7 mouse cellular contexts compared by ENCODE assay signal in genomic region chr5:123907631-123907977, GRCm38 (mm10). TPM values are rescaled to one million over a fixed set of nuclear protein-coding genes. Genes with fewer than 3 reads are reported as not detected.
DNase-seq lines count a peak whose midpoint lies in the region; ATAC-seq and TF ChIP-seq lines count a peak whose summit lies in the region.

No protein-coding gene starts in this region.

- TF ChIP-seq EP300 in liver, embryonic 14.5 days (IDR thresholded peaks at IDR 0.05; ENCODE audit: low read depth) = no peak
- TF ChIP-seq EP300 in stomach, postnatal 0 days (optimal IDR thresholded peaks at IDR 0.05) = no peak

- no peak for TF ChIP-seq POLR2A in spleen, adult 2 months (IDR thresholded peaks at IDR 0.05; ENCODE audit: low read depth, low read length)

- no peak for TF ChIP-seq CTCF in spleen, adult 2 months (IDR thresholded peaks at IDR 0.05; ENCODE audit: extremely low read depth, insufficient read depth, insufficient read length, insufficient replicate concordance)
- TF ChIP-seq CTCF in liver, embryonic 14.5 days (IDR thresholded peaks at IDR 0.05; ENCODE audit: low read depth) = no peak
- TF ChIP-seq CTCF in stomach, postnatal 0 days (IDR thresholded peaks at IDR 0.05; ENCODE audit: low read depth) = no peak

- no peaks in the 10 kb centered on the region for H3K27me3 ChIP-seq in spleen, adult 2 months (ENCODE audit: control insufficient read depth, insufficient read depth, low read length)
- H3K27me3 ChIP-seq in forebrain, embryonic 12.5 days = no peaks in the 10 kb centered on the region
- H3K27me3 ChIP-seq in liver, embryonic 14.5 days (ENCODE audit: control insufficient read depth, insufficient read depth, low read length) = no peaks in the 10 kb centered on the region
- H3K27me3 ChIP-seq in stomach, postnatal 0 days (ENCODE audit: control insufficient read depth, insufficient read depth, low read length) = no peaks in the 10 kb centered on the region

- H3K4me1 ChIP-seq in spleen, adult 2 months (ENCODE audit: control insufficient read depth, insufficient read depth, insufficient read length) = peaks cover 3% of the 10 kb centered on the region; the same call in 1 of the 2 replicates
- H3K4me1 ChIP-seq in forebrain, embryonic 12.5 days = peaks cover 16% of the 10 kb centered on the region
- H3K4me1 ChIP-seq in liver, embryonic 14.5 days (replicated peaks; ENCODE audit: control insufficient read depth in 2 of 2, insufficient read depth in 2 of 2, low read length in 1 of 2) = peaks cover 3 to 16% of the 10 kb centered on the region in 2 experiments; a peak in 3 of 4 replicates
- H3K4me1 ChIP-seq in stomach, postnatal 0 days (replicated peaks; ENCODE audit: control insufficient read depth, insufficient read depth) = peaks cover 3% of the 10 kb centered on the region; the same call in 1 of the 2 replicates

- peak overlapping the region; percentile 68 for H3K4me2 ChIP-seq in forebrain, embryonic 12.5 days
- peak overlapping the region; percentile 65 for H3K4me2 ChIP-seq in liver, embryonic 14.5 days (ENCODE audit: low read depth)
- H3K4me2 ChIP-seq in stomach, postnatal 0 days (replicated peaks; ENCODE audit: low read depth) = peak overlapping the region; percentile 88

- WGBS in spleen, adult 2 months = 2% methylated on average over 10 of the region's 10 CpGs
- 5% methylated on average over 10 of the region's 10 CpGs for WGBS in forebrain, embryonic 12.5 days
- under 1% methylated on average over 10 of the region's 10 CpGs for WGBS in liver, embryonic 14.5 days (ENCODE audit: insufficient replicate concordance)
- WGBS in stomach, postnatal 0 days = 3% methylated on average over 10 of the region's 10 CpGs

- peak overlapping the region; percentile 97 for H3K9ac ChIP-seq in forebrain, embryonic 12.5 days
- H3K9ac ChIP-seq in liver, embryonic 14.5 days (replicated peaks) = peak overlapping the region; percentile 84
- peak overlapping the region; percentile 99 for H3K9ac ChIP-seq in stomach, postnatal 0 days (ENCODE audit: low read length)

- DNase-seq in spleen, adult 2 months (ENCODE audit: low read depth in 1 of 2, low spot score in 2 of 2) = no peak
- no peak for DNase-seq in spleen, postnatal 4 days (ENCODE audit: low spot score in 2 of 2)
- DNase-seq in liver, embryonic 14.5 days (ENCODE audit: low read depth in 3 of 3, low spot score in 3 of 3) = no peak
- no peak for DNase-seq in stomach, postnatal 0 days (ENCODE audit: low spot score)
- no peak for DNase-seq in ovary, postnatal 14 days (ENCODE audit: low spot score)
- DNase-seq in natural killer cell, adult 2 months (ENCODE audit: low spot score in 2 of 2) = no peak

- H3K27ac ChIP-seq in spleen, adult 2 months (ENCODE audit: insufficient read depth, low read length) = peak overlapping the region; percentile 88
- peak overlapping the region; percentile 89 for H3K27ac ChIP-seq in forebrain, embryonic 12.5 days
- no peak overlapping the region for H3K27ac ChIP-seq in liver, embryonic 14.5 days
- peak overlapping the region; percentile 92 for H3K27ac ChIP-seq in stomach, postnatal 0 days (replicated peaks)

- no peak for ATAC-seq in forebrain, embryonic 12.5 days (ENCODE audit: low FRiP score)
- no peak for ATAC-seq in liver, embryonic 14.5 days (ENCODE audit: insufficient read depth)
- ATAC-seq in stomach, postnatal 0 days (ENCODE audit: low FRiP score, low TSS enrichment) = 0 out of 2 replicates have a peak, but pooled peaks have one; percentile 6

- no peaks in the 10 kb centered on the region for H3K9me3 ChIP-seq in forebrain, embryonic 12.5 days
- no peaks in the 10 kb centered on the region for H3K9me3 ChIP-seq in liver, embryonic 14.5 days (ENCODE audit: control insufficient read depth, low read length)
- H3K9me3 ChIP-seq in stomach, postnatal 0 days (ENCODE audit: control insufficient read depth, low read length) = no peaks in the 10 kb centered on the region

- peak overlapping the region; percentile 81 for H3K4me3 ChIP-seq in spleen, adult 2 months (ENCODE audit: extremely low read depth, insufficient read depth, insufficient read length)
- peak overlapping the region; percentile 95 for H3K4me3 ChIP-seq in forebrain, embryonic 12.5 days (replicated peaks)
- peak overlapping the region; percentile 80 to 89 for H3K4me3 ChIP-seq in liver, embryonic 14.5 days (ENCODE audit: insufficient read depth in 1 of 2, low read depth in 2 of 2, low read length in 2 of 2)
- H3K4me3 ChIP-seq in stomach, postnatal 0 days (ENCODE audit: low read depth, low read length) = peak overlapping the region; percentile 92

- H3K36me3 ChIP-seq in spleen, adult 2 months (ENCODE audit: control insufficient read depth, insufficient read depth, low read length) = peaks cover 6% of the 10 kb centered on the region
- H3K36me3 ChIP-seq in forebrain, embryonic 12.5 days (replicated peaks) = peaks cover 39% of the 10 kb centered on the region
- H3K36me3 ChIP-seq in liver, embryonic 14.5 days (replicated peaks; ENCODE audit: control insufficient read depth, insufficient read depth, low read depth) = peaks cover 18% of the 10 kb centered on the region
- peaks cover 6% of the 10 kb centered on the region; the same call in 1 of the 2 replicates for H3K36me3 ChIP-seq in stomach, postnatal 0 days (ENCODE audit: control insufficient read depth, insufficient read depth, low read length)

RNA-seq across cellular contexts. Expression of gene Denr, which starts 0.6 kb away (rescaled TPM):
- polyA plus RNA-seq in spleen, adult 2 months (2012; rRNA removed) = 9.6 and 14.1 TPM in 2 replicates
- 161 and 171 TPM in 2 replicates for polyA plus RNA-seq in forebrain, embryonic 12.5 days (2016; fragmentation: Nextera tagmentation; extraction: Ambion mirVana)
- polyA plus RNA-seq in liver, embryonic 14.5 days (2012; rRNA removed) = 8.8 and 17.5 TPM in 2 replicates
- polyA plus RNA-seq in liver, embryonic 14.5 days (2014; fragmentation: Nextera tagmentation; extraction: Ambion mirVana) = 43.0 and 50.0 TPM in 2 replicates
- 107 and 122 TPM in 2 replicates for polyA plus RNA-seq in stomach, postnatal 0 days (2015; fragmentation: Nextera tagmentation; extraction: Ambion mirVana)

RNA-seq across cellular contexts. Expression of gene Gm43518, which starts 19.6 kb away (rescaled TPM):
- 0.41 and 0.50 TPM in 2 replicates for polyA plus RNA-seq in spleen, adult 2 months (2012; rRNA removed)
- polyA plus RNA-seq in forebrain, embryonic 12.5 days (2016; fragmentation: Nextera tagmentation; extraction: Ambion mirVana) = 1.4 and 3.4 TPM in 2 replicates
- polyA plus RNA-seq in liver, embryonic 14.5 days (2012; rRNA removed) = 0.14 and 0.63 TPM in 2 replicates
- polyA plus RNA-seq in liver, embryonic 14.5 days (2014; fragmentation: Nextera tagmentation; extraction: Ambion mirVana) = 0.60 TPM in 1 of 2 replicates, not detected in the other
- polyA plus RNA-seq in stomach, postnatal 0 days (2015; fragmentation: Nextera tagmentation; extraction: Ambion mirVana) = 0.56 and 0.91 TPM in 2 replicates

RNA-seq across cellular contexts. Expression of gene Ccdc62, which starts 22.9 kb away (rescaled TPM):
- 1.1 and 1.3 TPM in 2 replicates for polyA plus RNA-seq in spleen, adult 2 months (2012; rRNA removed)
- polyA plus RNA-seq in forebrain, embryonic 12.5 days (2016; fragmentation: Nextera tagmentation; extraction: Ambion mirVana) = 4.4 and 5.6 TPM in 2 replicates
- 2.0 and 2.7 TPM in 2 replicates for polyA plus RNA-seq in liver, embryonic 14.5 days (2012; rRNA removed)
- polyA plus RNA-seq in liver, embryonic 14.5 days (2014; fragmentation: Nextera tagmentation; extraction: Ambion mirVana) = 3.4 and 3.7 TPM in 2 replicates
- polyA plus RNA-seq in stomach, postnatal 0 days (2015; fragmentation: Nextera tagmentation; extraction: Ambion mirVana) = 5.4 TPM in 2 replicates

RNA-seq across cellular contexts. Expression of gene Hcar1, which starts 27.8 kb away (rescaled TPM):
- polyA plus RNA-seq in spleen, adult 2 months (2012; rRNA removed) = 0.95 and 1.3 TPM in 2 replicates
- 0.09 and 0.17 TPM in 2 replicates for polyA plus RNA-seq in forebrain, embryonic 12.5 days (2016; fragmentation: Nextera tagmentation; extraction: Ambion mirVana)
- 0.06 and 0.08 TPM in 2 replicates for polyA plus RNA-seq in liver, embryonic 14.5 days (2012; rRNA removed)
- 0.08 and 0.10 TPM in 2 replicates for polyA plus RNA-seq in liver, embryonic 14.5 days (2014; fragmentation: Nextera tagmentation; extraction: Ambion mirVana)
- polyA plus RNA-seq in stomach, postnatal 0 days (2015; fragmentation: Nextera tagmentation; extraction: Ambion mirVana) = 4.9 and 6.0 TPM in 2 replicates

RNA-seq across cellular contexts. Expression of gene Hcar2, which starts 42.3 kb away (rescaled TPM):
- polyA plus RNA-seq in spleen, adult 2 months (2012; rRNA removed) = 7.2 and 9.7 TPM in 2 replicates
- polyA plus RNA-seq in forebrain, embryonic 12.5 days (2016; fragmentation: Nextera tagmentation; extraction: Ambion mirVana) = not detected in 2 replicates
- polyA plus RNA-seq in liver, embryonic 14.5 days (2012; rRNA removed) = 0.20 and 0.22 TPM in 2 replicates
- polyA plus RNA-seq in liver, embryonic 14.5 days (2014; fragmentation: Nextera tagmentation; extraction: Ambion mirVana) = 0.11 and 0.42 TPM in 2 replicates
- 24.0 and 26.8 TPM in 2 replicates for polyA plus RNA-seq in stomach, postnatal 0 days (2015; fragmentation: Nextera tagmentation; extraction: Ambion mirVana)
